Mouse (Mus musculus) forebrain, embryonic 11.5 days (tissue): Measurements from ENCODE around the gene Harbi1. TPM values are rescaled to one million over a fixed set of nuclear protein-coding genes. Genes with fewer than 3 reads are reported as not detected.
"Not testable (repeated sequence)": the region's sequence is repeated elsewhere in the genome, so short reads cannot be mapped to it uniquely, and the experiment has no call there.

Experiments
- ATAC-seq: fragments of 200-750 bp; cut with Nextera tagmentation; replicated peaks from 2 replicates; pipeline ENCODE4 v1.8.0; 2017; ENCODE audit warnings: moderate TSS enrichment; ENCODE audit not compliant: low FRiP score
- DNase-seq: peaks from one replicate; pipeline ENCODE4 v3.0.0-alpha.2; 2017; ENCODE audit warnings: low spot score
- H3K27ac ChIP-seq: fragments of 300-500 bp; sonication (generic); 2 replicates; pipeline ENCODE4 v1.5.1; 2014; ENCODE audit warnings: low read depth, low read length
- H3K27me3 ChIP-seq: fragments of 300-500 bp; sonication (generic); 2 replicates; pipeline ENCODE4 v1.6.1; 2014; ENCODE audit warnings: mild to moderate bottlenecking, low read length, mixed read lengths; ENCODE audit not compliant: control insufficient read depth, insufficient read depth
- H3K36me3 ChIP-seq: fragments of 300-500 bp; sonication (generic); 2 replicates; pipeline ENCODE4 v1.6.1; 2014; ENCODE audit warnings: mild to moderate bottlenecking, low read length, moderate library complexity, mixed read lengths; ENCODE audit not compliant: control insufficient read depth, insufficient read depth
- H3K4me1 ChIP-seq: fragments of 300-500 bp; sonication (generic); replicated peaks from 2 replicates; pipeline ENCODE4 v1.6.1; 2014; ENCODE audit warnings: low read length, mixed read lengths; ENCODE audit not compliant: control insufficient read depth, insufficient read depth
- H3K4me2 ChIP-seq: fragments of 300-500 bp; sonication (generic); 2 replicates; pipeline ENCODE4 v1.6.1; 2014; ENCODE audit warnings: low read depth, mild to moderate bottlenecking, low read length, moderate library complexity, mixed read lengths; ENCODE audit not compliant: severe bottlenecking
- H3K4me3 ChIP-seq: fragments of 300-500 bp; sonication (generic); 2 replicates; pipeline ENCODE4 v1.5.1; 2014; ENCODE audit warnings: low read depth, low read length
- H3K9ac ChIP-seq: fragments of 300-500 bp; sonication (generic); 2 replicates; pipeline ENCODE4 v1.6.1; 2014; ENCODE audit warnings: low read length
- H3K9me3 ChIP-seq: fragments of 300-500 bp; sonication (generic); 2 replicates; pipeline ENCODE4 v1.6.1; 2016; ENCODE audit warnings: low read length, mixed read lengths; ENCODE audit not compliant: control insufficient read depth
- WGBS: fragments of 180-500 bp; shearing (Covaris S2); extraction: QIAGEN DNeasy Blood & Tissue Kit; methylation state at CpG from one replicate; pipeline ENCODE4 v1.1.7; 2014; 5-methylcytosine and 5-hydroxymethylcytosine counted together
- polyA plus RNA-seq: library from polyadenylated mRNA; unstranded; fragments of >200 nt; fragmentation: Nextera tagmentation; extraction: Ambion mirVana; gene quantifications from 2 replicates; pipeline ENCODE4 v1.2.1, GENCODE M21; 2014

Harbi1 gene
- polyA plus RNA-seq, 1 experiment from 2014 or later: 20.2 TPM

DNA sequence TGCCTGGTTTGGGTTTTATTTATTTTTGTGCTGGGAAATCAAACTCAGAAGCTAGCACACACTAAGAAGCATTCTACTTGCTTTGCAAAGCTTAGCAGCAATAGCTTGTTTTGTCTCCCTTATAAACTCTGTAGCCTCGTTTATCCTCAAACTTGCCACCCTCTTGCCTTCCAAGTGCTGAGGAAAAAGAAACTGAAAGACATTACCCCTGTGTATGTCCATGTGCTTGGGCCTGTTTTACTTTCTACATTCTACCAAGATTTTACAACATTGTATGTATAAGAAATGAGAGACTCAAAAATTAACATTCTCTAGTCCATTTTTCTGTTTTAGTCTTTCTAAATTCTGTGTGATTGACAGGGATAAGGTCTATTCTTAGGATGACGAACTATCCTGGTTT is 14.1 kb downstream of the Harbi1 start:
- Histone ChIP-seq H3K27me3 (no peaks in the 10 kb centered on the region), H3K4me1 (no peaks in the 10 kb centered on the region), H3K9me3 (no peaks in the 10 kb centered on the region), H3K36me3 (no peaks in the 10 kb centered on the region), H3K4me3 (no peak overlapping the region), H3K9ac (no peak overlapping the region), H3K4me2 (no peak overlapping the region), H3K27ac (no peak overlapping the region)
- 64% methylated on average over 2 of the region's 2 CpGs for WGBS
- DNase-seq (no peak), ATAC-seq (no peak)

DNA sequence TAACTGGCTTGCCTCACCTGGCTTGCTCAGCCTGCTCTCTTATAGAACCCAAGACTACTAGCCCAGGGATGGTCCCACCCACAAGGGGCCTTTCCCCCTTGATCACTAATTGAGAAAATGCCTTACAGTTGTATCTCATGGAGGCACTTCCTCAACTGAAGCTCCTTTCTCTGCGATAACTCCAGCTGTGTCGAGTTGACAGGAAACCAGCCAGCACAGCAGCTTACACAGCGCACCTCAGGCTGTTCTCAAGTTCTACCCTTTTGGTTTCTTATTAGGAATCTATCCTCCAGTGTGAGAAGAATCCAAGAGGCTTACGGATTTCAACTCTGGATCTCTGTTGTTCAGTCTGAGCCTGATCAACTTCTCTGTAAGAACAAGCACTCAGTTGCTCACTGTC is 14.8 kb downstream of the Harbi1 start:
- not testable (repeated sequence) for H3K4me1 ChIP-seq, H3K27ac ChIP-seq, H3K9ac ChIP-seq, H3K4me2 ChIP-seq, H3K4me3 ChIP-seq, ATAC-seq, H3K27me3 ChIP-seq, H3K9me3 ChIP-seq, H3K36me3 ChIP-seq, DNase-seq
- WGBS: 57% methylated on average over 4 of the region's 4 CpGs

DNA sequence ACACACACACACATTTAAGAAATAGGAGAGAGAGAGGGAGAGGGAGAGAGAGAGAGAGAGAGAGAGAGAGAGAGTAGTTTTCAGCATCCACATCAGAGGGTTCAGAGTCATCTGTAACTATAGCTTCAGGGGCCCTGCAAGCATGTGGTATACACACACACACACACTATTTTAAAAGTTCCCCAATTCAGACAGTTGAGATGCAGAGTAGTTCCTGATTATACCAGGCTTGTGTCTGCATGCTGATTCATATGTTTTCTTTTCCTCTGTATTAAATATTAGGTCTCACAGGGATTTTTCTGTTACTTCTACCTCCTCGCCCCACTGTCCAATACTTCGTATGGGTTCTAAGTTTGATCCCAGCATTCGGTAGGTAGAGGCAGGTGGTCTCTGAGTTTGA is 16.4 kb downstream of the Harbi1 start:
- Histone ChIP-seq H3K4me1 (no peaks in the 10 kb centered on the region), H3K27me3 (no peaks in the 10 kb centered on the region), H3K4me2 (no peak overlapping the region), H3K27ac (no peak overlapping the region), H3K4me3 (no peak overlapping the region), H3K36me3 (no peaks in the 10 kb centered on the region), H3K9ac (no peak overlapping the region), H3K9me3 (no peaks in the 10 kb centered on the region)
- DNase-seq (no peak), ATAC-seq (no peak)
- WGBS: 87% methylated on average over 3 of the region's 3 CpGs

- no peaks in the 10 kb centered on the region for H3K36me3 ChIP-seq
- H3K4me2 ChIP-seq: peak overlapping the region; percentile 41
- no peaks in the 10 kb centered on the region for H3K9me3 ChIP-seq
- ATAC-seq (peak; percentile 45; the same call in 1 of the 2 replicates), DNase-seq (no peak)
- H3K4me1 ChIP-seq: no peaks in the 10 kb centered on the region
- H3K9ac ChIP-seq: no peak overlapping the region; the same call in 1 of the 2 replicates
- 25% methylated on average over 4 of the region's 4 CpGs for WGBS
- peak overlapping the region; percentile 100 for H3K4me3 ChIP-seq
- no peaks in the 10 kb centered on the region for H3K27me3 ChIP-seq
- H3K27ac ChIP-seq: no peak overlapping the region
Observed at GRCm38 (mm10) chr2:91729571-91729970, 18.9 kb downstream of the Harbi1 start.

DNA sequence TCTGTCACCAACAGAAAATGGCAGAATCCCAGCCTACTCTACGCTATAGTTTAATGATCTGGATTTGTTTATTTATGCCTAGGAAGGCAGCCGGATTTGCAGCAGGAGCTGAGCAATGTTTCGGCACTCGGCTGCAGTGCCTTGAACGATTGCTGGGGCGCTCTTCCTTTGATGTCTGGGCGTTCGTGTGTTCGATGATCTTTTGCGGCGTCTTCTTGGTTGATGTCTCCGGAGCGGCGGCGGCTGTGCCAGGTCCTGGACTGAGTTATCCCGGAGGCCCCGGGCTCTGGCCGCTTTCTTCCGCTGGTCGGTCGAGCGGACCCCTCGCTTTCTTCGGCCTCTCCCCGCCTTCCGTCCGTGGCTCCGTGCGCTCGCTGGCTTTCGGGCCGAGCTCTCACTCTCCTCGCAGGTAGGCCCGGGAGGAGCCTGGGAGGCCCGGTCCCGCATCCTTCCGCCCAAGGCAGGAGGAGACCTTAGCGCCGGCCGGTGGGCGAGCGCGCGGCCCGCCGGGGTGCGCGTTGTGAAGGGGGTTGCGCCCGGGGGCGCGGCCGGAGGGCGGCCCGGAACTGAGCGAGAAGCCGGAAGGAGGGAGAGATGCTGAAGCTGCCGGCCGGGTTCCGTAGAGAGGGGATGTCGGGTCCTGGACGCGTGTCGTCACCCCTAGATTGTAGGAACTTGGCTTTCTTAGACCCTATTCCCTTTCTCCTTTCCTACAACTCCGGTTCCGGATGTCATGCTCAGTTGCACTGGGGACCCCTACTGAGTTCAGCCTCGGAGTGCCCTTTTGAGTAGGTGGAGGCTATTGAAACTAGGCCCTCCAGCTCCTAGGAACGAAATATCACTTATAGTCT is 19.5 kb downstream of the Harbi1 start, which contains the start of gene Ambra1:
Gene Ambra1 (plus strand): TSS at position 164 of the 851 bp plus-strand sequence.
- Histone ChIP-seq H3K27me3 (no peaks in the 10 kb centered on the region), H3K27ac (peak within 1 kb of the TSS; percentile 91), H3K9me3 (no peaks in the 10 kb centered on the region), H3K36me3 (no peaks in the 10 kb centered on the region), H3K4me2 (peak within 1 kb of the TSS; percentile 53), H3K4me1 (no peaks in the 10 kb centered on the region), H3K4me3 (peak within 1 kb of the TSS; percentile 100), H3K9ac (peak within 1 kb of the TSS; percentile 94)
- peak; percentile 88 for ATAC-seq
- peak; percentile 90 for DNase-seq
- under 1% methylated on average over 67 of the region's 68 CpGs for WGBS

GRCm38 (mm10) chr2:91735221-91735620 is 24.6 kb downstream of the Harbi1 start:
- Histone ChIP-seq H3K27ac (no peak overlapping the region), H3K9ac (no peak overlapping the region), H3K4me1 (no peaks in the 10 kb centered on the region), H3K27me3 (no peaks in the 10 kb centered on the region), H3K9me3 (no peaks in the 10 kb centered on the region), H3K36me3 (no peaks in the 10 kb centered on the region), H3K4me2 (no peak overlapping the region), H3K4me3 (no peak overlapping the region)
- no peak for DNase-seq
- ATAC-seq: no peak
- 92% methylated on average over 5 of the region's 5 CpGs for WGBS

- Histone ChIP-seq H3K27ac (no peak overlapping the region), H3K9ac (no peak overlapping the region), H3K4me2 (no peak overlapping the region), H3K4me3 (no peak overlapping the region), H3K27me3 (no peaks in the 10 kb centered on the region), H3K9me3 (no peaks in the 10 kb centered on the region), H3K36me3 (no peaks in the 10 kb centered on the region), H3K4me1 (no peaks in the 10 kb centered on the region)
- WGBS: 94% methylated on average over 1 of the region's 1 CpGs
- DNase-seq (no peak), ATAC-seq (no peak)
Observed at GRCm38 (mm10) chr2:91739586-91739985, 28.9 kb downstream of the Harbi1 start.

DNA sequence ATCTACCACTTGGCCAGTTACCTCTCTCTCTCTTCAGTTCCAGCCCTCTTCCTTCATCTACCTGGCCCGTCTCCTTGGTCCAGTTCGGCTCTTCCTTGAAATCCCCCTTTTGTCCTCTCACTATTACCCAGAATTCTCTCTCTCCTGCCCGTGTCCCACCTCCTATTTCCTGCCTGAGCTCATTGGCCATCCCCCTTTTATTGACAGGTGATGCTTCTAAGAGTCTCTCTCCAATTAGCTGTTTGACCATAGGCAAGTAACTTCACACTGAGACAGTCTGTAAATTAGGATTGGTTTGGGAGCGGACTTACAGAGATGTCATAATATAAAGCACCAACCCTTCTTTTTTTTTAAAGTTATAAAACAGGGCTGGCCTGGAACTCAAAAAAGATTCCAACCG is 34.0 kb downstream of the Harbi1 start:
- no peak overlapping the region for H3K4me3 ChIP-seq
- no peak overlapping the region for H3K27ac ChIP-seq
- no peaks in the 10 kb centered on the region for H3K36me3 ChIP-seq
- WGBS: 91% methylated on average over 5 of the region's 5 CpGs
- H3K9me3 ChIP-seq: no peaks in the 10 kb centered on the region
- ATAC-seq (no peak), DNase-seq (no peak)
- H3K4me1 ChIP-seq: no peaks in the 10 kb centered on the region
- H3K4me2 ChIP-seq: no peak overlapping the region
- H3K27me3 ChIP-seq: no peaks in the 10 kb centered on the region
- no peak overlapping the region for H3K9ac ChIP-seq

GRCm38 (mm10) chr2:91749811-91750261 is 39.2 kb downstream of the Harbi1 start:
- no peaks in the 10 kb centered on the region for H3K36me3 ChIP-seq
- H3K27me3 ChIP-seq: no peaks in the 10 kb centered on the region
- ATAC-seq: no peak
- H3K4me3 ChIP-seq: no peak overlapping the region
- H3K9me3 ChIP-seq: no peaks in the 10 kb centered on the region
- WGBS: 77% methylated on average over 2 of the region's 2 CpGs
- H3K4me1 ChIP-seq: no peaks in the 10 kb centered on the region
- no peak overlapping the region for H3K4me2 ChIP-seq
- no peak overlapping the region for H3K27ac ChIP-seq
- DNase-seq: no peak
- no peak overlapping the region for H3K9ac ChIP-seq
